Mouse (Mus musculus) embryonic facial prominence, embryonic 12.5 days (tissue): ENCODE data around the gene Terb1. TPM values are rescaled to one million over a fixed set of nuclear protein-coding genes. Genes with fewer than 3 reads are reported as not detected.

Experiments
- ATAC-seq: fragments of 200-750 bp; cut with Nextera tagmentation; 2 replicates; pipeline ENCODE4 v1.8.0; 2017; ENCODE audit not compliant: insufficient number of reproducible peaks, insufficient read depth, low FRiP score, low TSS enrichment
- H3K27ac ChIP-seq: fragments of 300-500 bp; sonication (generic); 2 replicates; pipeline ENCODE4 v1.5.1; 2016; ENCODE audit warnings: mild to moderate bottlenecking
- H3K27me3 ChIP-seq: fragments of 300-500 bp; sonication (generic); 2 replicates; pipeline ENCODE4 v1.6.1; 2016; ENCODE audit warnings: mild to moderate bottlenecking, moderate library complexity
- H3K36me3 ChIP-seq: fragments of 300-500 bp; sonication (generic); 2 replicates; pipeline ENCODE4 v1.6.1; 2016; ENCODE audit warnings: mild to moderate bottlenecking
- H3K4me1 ChIP-seq: fragments of 300-500 bp; sonication (generic); 2 replicates; pipeline ENCODE4 v1.6.1; 2016
- H3K4me2 ChIP-seq: fragments of 300-500 bp; sonication (generic); replicated peaks from 2 replicates; pipeline ENCODE4 v1.6.1; 2016; ENCODE audit warnings: mild to moderate bottlenecking, moderate library complexity
- H3K4me3 ChIP-seq: fragments of 300-500 bp; sonication (generic); 2 replicates; pipeline ENCODE4 v1.5.1; 2016; ENCODE audit warnings: mild to moderate bottlenecking
- H3K9ac ChIP-seq: fragments of 300-500 bp; sonication (generic); 2 replicates; pipeline ENCODE4 v1.6.1; 2016; ENCODE audit warnings: mild to moderate bottlenecking, moderate library complexity
- H3K9me3 ChIP-seq: fragments of 300-500 bp; sonication (generic); 2 replicates; pipeline ENCODE4 v1.6.1; 2016; ENCODE audit warnings: mild to moderate bottlenecking, moderate library complexity
- WGBS: fragments of 180-500 bp; shearing (Covaris S2); methylation state at CpG from one replicate; pipeline ENCODE4 v1.1.7; 2016; 5-methylcytosine and 5-hydroxymethylcytosine counted together
- polyA plus RNA-seq: library from polyadenylated mRNA; unstranded; fragments of >200 nt; fragmentation: Nextera tagmentation; extraction: Ambion mirVana; gene quantifications from 2 replicates; pipeline ENCODE4 v1.2.1, GENCODE M21; 2016

The Terb1 gene
- polyA plus RNA-seq, 1 experiment from 2014 or later: 0.24 TPM

- no peaks in the 10 kb centered on the region for H3K27me3 ChIP-seq
- no peak for ATAC-seq
- 93% methylated on average over 5 of the region's 5 CpGs for WGBS
- no peak overlapping the region for H3K4me3 ChIP-seq
- H3K4me1 ChIP-seq: no peaks in the 10 kb centered on the region
- no peak overlapping the region for H3K4me2 ChIP-seq
- no peak overlapping the region for H3K9ac ChIP-seq
- no peak overlapping the region for H3K27ac ChIP-seq
- H3K9me3 ChIP-seq: no peaks in the 10 kb centered on the region
- peaks cover 94% of the 10 kb centered on the region for H3K36me3 ChIP-seq
Observed at GRCm38 (mm10) chr8:104433191-104433842, 76.4 kb downstream of the Terb1 start.

DNA sequence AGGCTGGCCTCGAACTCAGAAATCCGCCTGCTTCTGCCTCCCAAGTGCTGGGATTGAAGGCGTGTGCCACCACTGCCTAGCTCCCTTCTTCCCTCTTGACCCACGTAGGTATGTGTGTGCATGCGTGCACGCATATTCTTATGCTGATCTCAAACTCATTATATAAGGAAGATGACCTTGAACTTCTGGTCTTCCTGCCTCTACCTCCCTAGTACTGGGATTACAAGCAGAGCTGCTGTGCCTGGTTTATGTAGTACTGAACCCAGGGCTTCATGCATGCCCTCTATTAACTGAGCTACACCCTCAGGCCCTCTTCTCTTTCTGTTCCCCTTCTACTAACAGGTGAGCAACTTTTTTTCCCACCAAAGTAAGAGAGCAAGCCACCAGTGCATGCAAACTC is 77.1 kb downstream of the Terb1 start:
- Histone ChIP-seq H3K27ac (no peak overlapping the region), H3K4me3 (no peak overlapping the region), H3K9ac (no peak overlapping the region), H3K36me3 (peaks cover 97% of the 10 kb centered on the region), H3K4me2 (no peak overlapping the region), H3K9me3 (no peaks in the 10 kb centered on the region), H3K4me1 (no peaks in the 10 kb centered on the region), H3K27me3 (no peaks in the 10 kb centered on the region)
- 94% methylated on average over 6 of the region's 6 CpGs for WGBS
- ATAC-seq: no peak

DNA sequence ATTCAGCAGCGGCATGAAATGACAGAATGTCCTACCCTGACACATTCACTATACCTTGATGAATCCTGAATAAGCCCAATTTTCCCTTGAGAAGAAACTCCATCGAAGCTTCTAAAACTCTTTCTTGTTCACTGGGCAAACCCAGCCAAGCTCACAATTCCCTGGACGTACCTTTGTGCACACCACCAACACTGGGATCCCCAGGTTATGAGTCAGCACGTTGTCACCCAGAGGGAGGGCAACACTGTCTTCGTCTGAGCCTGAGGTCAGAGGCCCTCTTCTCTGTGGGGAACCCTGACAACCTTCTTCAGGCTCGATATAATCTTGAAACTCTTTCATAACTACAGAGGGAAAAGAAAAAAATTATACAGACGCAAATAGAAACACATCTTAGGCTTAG is 79.5 kb downstream of the Terb1 start:
- Histone ChIP-seq H3K9me3 (no peaks in the 10 kb centered on the region), H3K4me1 (no peaks in the 10 kb centered on the region), H3K9ac (no peak overlapping the region), H3K36me3 (peaks cover 97% of the 10 kb centered on the region), H3K27ac (no peak overlapping the region), H3K4me2 (no peak overlapping the region), H3K4me3 (no peak overlapping the region), H3K27me3 (no peaks in the 10 kb centered on the region)
- WGBS: 86% methylated on average over 7 of the region's 7 CpGs
- ATAC-seq: no peak

- Histone ChIP-seq H3K4me1 (no peaks in the 10 kb centered on the region), H3K4me2 (no peak overlapping the region), H3K4me3 (no peak overlapping the region), H3K27me3 (no peaks in the 10 kb centered on the region), H3K9ac (no peak overlapping the region), H3K27ac (no peak overlapping the region), H3K9me3 (no peaks in the 10 kb centered on the region), H3K36me3 (peaks cover 95% of the 10 kb centered on the region)
- WGBS: 92% methylated on average over 13 of the region's 13 CpGs
- no peak for ATAC-seq
Observed at GRCm38 (mm10) chr8:104427703-104428102, 82.0 kb downstream of the Terb1 start.

GRCm38 (mm10) chr8:104422313-104422712 is 87.4 kb downstream of the Terb1 start:
- H3K36me3 ChIP-seq: peaks cover 91% of the 10 kb centered on the region
- ATAC-seq: no peak
- WGBS: 85% methylated on average over 6 of the region's 6 CpGs

DNA sequence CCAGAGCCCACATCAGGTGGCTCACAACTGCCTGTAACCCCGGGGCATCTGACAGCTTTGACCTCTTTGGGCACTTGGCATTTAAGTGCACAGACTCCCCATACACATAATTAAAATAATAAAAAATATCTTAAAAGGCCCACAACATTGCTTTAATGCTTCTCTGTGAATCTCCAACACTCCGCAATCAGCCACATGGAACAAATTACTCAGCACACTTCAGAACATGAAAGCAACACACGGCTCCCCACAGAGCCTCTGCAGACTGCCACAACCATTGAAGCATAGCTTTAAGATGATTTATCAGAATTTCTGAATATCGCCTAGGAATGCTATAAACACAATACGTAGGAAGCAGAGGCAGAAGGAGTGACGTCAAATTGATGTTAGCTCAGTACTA is 93.7 kb downstream of the Terb1 start:
- no peak for ATAC-seq
- WGBS: 70% methylated on average over 6 of the region's 6 CpGs
- H3K9me3 ChIP-seq: no peaks in the 10 kb centered on the region
- no peak overlapping the region for H3K27ac ChIP-seq
- H3K4me3 ChIP-seq: no peak overlapping the region
- no peak overlapping the region for H3K4me2 ChIP-seq
- H3K36me3 ChIP-seq: peaks cover 36% of the 10 kb centered on the region
- H3K27me3 ChIP-seq: no peaks in the 10 kb centered on the region
- H3K9ac ChIP-seq: no peak overlapping the region
- no peaks in the 10 kb centered on the region for H3K4me1 ChIP-seq

More at GRCm38 (mm10) chr8:104422313-104422712, 87.4 kb downstream of the Terb1 start:
- Histone ChIP-seq H3K27me3 (no peaks in the 10 kb centered on the region), H3K9me3 (no peaks in the 10 kb centered on the region), H3K4me1 (no peaks in the 10 kb centered on the region), H3K4me2 (no peak overlapping the region), H3K9ac (no peak overlapping the region), H3K4me3 (no peak overlapping the region), H3K27ac (no peak overlapping the region)

GRCm38 (mm10) chr8:104414204-104414603 is 95.5 kb downstream of the Terb1 start:
- 65% methylated on average over 3 of the region's 3 CpGs for WGBS
- H3K9ac ChIP-seq: no peak overlapping the region
- no peaks in the 10 kb centered on the region for H3K27me3 ChIP-seq
- H3K4me3 ChIP-seq: no peak overlapping the region
- H3K4me2 ChIP-seq: no peak overlapping the region
- no peak for ATAC-seq
- H3K36me3 ChIP-seq: peaks cover 21% of the 10 kb centered on the region
- H3K9me3 ChIP-seq: no peaks in the 10 kb centered on the region
- no peak overlapping the region for H3K27ac ChIP-seq
- H3K4me1 ChIP-seq: no peaks in the 10 kb centered on the region

- H3K27me3 ChIP-seq: no peaks in the 10 kb centered on the region
- no peak overlapping the region for H3K4me3 ChIP-seq
- H3K36me3 ChIP-seq: peaks cover 16% of the 10 kb centered on the region
- no peak for ATAC-seq
- H3K27ac ChIP-seq: no peak overlapping the region
- no peaks in the 10 kb centered on the region for H3K4me1 ChIP-seq
- no peaks in the 10 kb centered on the region for H3K9me3 ChIP-seq
- 85% methylated on average over 4 of the region's 4 CpGs for WGBS
- H3K4me2 ChIP-seq: no peak overlapping the region
- no peak overlapping the region for H3K9ac ChIP-seq
Observed at GRCm38 (mm10) chr8:104413770-104414169, 95.9 kb downstream of the Terb1 start.

GRCm38 (mm10) chr8:104412805-104413532 is 96.7 kb downstream of the Terb1 start:
- Histone ChIP-seq H3K9ac (no peak overlapping the region), H3K4me1 (no peaks in the 10 kb centered on the region), H3K4me3 (no peak overlapping the region), H3K27ac (no peak overlapping the region), H3K27me3 (no peaks in the 10 kb centered on the region), H3K9me3 (no peaks in the 10 kb centered on the region), H3K4me2 (no peak overlapping the region), H3K36me3 (peaks cover 11% of the 10 kb centered on the region)
- 69% methylated on average over 7 of the region's 7 CpGs for WGBS
- no peak for ATAC-seq

GRCm38 (mm10) chr8:104411972-104412371 is 97.7 kb downstream of the Terb1 start:
- Histone ChIP-seq H3K9me3 (no peaks in the 10 kb centered on the region), H3K4me1 (no peaks in the 10 kb centered on the region), H3K4me2 (no peak overlapping the region), H3K27ac (no peak overlapping the region), H3K27me3 (no peaks in the 10 kb centered on the region), H3K36me3 (peaks cover 1% of the 10 kb centered on the region), H3K9ac (no peak overlapping the region), H3K4me3 (no peak overlapping the region)
- WGBS: 88% methylated on average over 3 of the region's 3 CpGs
- no peak; the same call in 1 of the 2 replicates for ATAC-seq

DNA sequence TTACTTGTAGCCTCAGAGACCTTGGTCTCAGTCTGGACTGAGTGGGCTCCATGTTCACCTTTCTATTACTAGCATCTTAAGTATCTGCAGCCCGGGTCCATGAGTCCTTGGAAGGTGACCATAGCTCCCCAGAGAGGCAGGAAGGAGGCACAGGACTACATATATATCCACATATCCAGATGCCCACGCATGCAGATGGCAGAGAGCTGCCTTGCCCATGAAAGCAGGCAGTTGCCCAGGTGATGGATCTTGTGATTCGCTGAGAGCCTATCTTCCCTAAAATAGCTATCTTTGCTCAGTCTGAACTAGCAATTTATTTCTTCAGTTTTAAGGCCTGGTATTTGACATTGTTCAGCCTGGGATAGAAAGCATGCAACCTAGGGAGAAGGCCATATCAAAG is 98.2 kb downstream of the Terb1 start:
- 90% methylated on average over 3 of the region's 3 CpGs for WGBS
- no peak overlapping the region for H3K9ac ChIP-seq
- no peaks in the 10 kb centered on the region for H3K9me3 ChIP-seq
- no peak overlapping the region for H3K4me3 ChIP-seq
- no peaks in the 10 kb centered on the region for H3K4me1 ChIP-seq
- no peaks in the 10 kb centered on the region for H3K36me3 ChIP-seq
- H3K27ac ChIP-seq: no peak overlapping the region
- H3K4me2 ChIP-seq: no peak overlapping the region
- no peak for ATAC-seq
- no peaks in the 10 kb centered on the region for H3K27me3 ChIP-seq

DNA sequence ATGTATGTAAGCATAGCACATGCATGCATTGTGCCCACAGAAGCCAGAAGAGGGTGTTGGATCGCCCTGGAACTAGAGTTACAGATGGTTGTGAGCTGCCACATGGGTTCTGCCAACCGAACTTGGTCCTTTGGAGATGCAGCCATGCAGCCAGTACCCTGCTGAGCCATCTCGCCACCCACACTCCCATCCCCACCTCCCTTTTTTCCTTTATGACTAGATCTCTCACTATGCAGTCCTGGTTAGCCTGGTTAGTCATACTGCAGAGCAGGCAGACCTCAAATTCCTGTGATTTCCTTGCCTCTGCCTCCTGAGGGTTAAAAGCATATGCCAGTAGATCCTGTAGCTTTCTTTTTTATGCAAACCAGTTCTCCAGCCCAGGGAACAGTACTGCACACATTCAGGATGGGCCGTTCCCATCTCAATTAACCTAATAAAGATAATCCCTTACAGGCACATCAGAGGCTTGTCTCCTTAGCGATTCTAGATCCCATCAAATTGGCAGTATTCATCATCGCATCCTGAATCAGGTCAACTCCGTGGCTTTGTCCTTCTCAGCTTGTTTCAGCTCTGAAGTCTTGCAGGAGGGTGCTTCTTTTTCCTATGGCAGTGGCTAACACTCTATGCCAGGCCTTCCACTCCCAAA is 99.0 kb downstream of the Terb1 start:
- Histone ChIP-seq H3K4me1 (no peaks in the 10 kb centered on the region), H3K27me3 (no peaks in the 10 kb centered on the region), H3K36me3 (no peaks in the 10 kb centered on the region), H3K4me2 (no peak overlapping the region), H3K27ac (no peak overlapping the region), H3K9me3 (no peaks in the 10 kb centered on the region), H3K4me3 (no peak overlapping the region), H3K9ac (no peak overlapping the region)
- 56% methylated on average over 7 of the region's 7 CpGs for WGBS
- no peak for ATAC-seq
